Mouse (Mus musculus): ENCODE data around the gene Slc38a4. TPM values are rescaled to one million over a fixed set of nuclear protein-coding genes. Genes with fewer than 3 reads are reported as not detected.
A peak's percentile ranks its signal among the peaks of the same experiment; 100 is the strongest.

Gene Slc38a4
- polyA plus RNA-seq, 2 experiments = 24.4 to 52.7 TPM

DNA sequence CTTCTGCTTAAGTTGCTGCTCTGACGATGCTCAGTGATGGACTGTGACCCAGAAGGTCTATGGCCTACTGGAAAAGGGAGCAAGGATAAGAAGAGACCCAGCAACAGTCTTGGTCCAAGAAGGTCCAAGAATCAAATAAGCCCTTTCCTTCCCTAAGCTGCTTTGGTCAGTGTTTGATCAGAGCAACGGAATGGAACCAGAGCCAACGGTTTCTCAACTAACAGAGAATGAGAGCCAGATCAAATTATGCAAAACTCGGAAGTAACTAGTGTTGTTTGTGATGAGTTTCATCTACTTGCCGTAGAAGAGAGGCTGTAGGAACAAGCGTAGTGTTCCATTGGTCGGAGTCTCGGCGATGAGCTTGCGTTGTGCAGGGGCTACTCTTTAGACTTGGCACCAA is 43.3 kb upstream of the Slc38a4 start:
- no peaks in the 10 kb centered on the region for H3K36me3 ChIP-seq (replicated peaks; ENCODE audit: control insufficient read depth, insufficient read depth, low read depth)
- no peaks in the 10 kb centered on the region for H3K27me3 ChIP-seq (ENCODE audit: control insufficient read depth, insufficient read depth, low read length)
- H3K9ac ChIP-seq (replicated peaks) = no peak overlapping the region
- H3K9me3 ChIP-seq (ENCODE audit: control insufficient read depth, low read length) = no peaks in the 10 kb centered on the region
- H3K4me2 ChIP-seq (ENCODE audit: low read depth) = no peak overlapping the region
- TF ChIP-seq EP300 (IDR thresholded peaks at IDR 0.05; ENCODE audit: low read depth) = no peak
- no peak for TF ChIP-seq CTCF (IDR thresholded peaks at IDR 0.05; ENCODE audit: low read depth)
- no peak overlapping the region for H3K27ac ChIP-seq
- DNase-seq (ENCODE audit: low read depth in 3 of 3, low spot score in 3 of 3) (no peak), ATAC-seq (ENCODE audit: insufficient read depth) (no peak)
- no peaks in the 10 kb centered on the region; a peak in 2 of 4 replicates for H3K4me1 ChIP-seq (replicated peaks; ENCODE audit: control insufficient read depth in 2 of 2, insufficient read depth in 2 of 2, low read length in 1 of 2)
- H3K4me3 ChIP-seq (ENCODE audit: insufficient read depth in 1 of 2, low read depth in 2 of 2, low read length in 2 of 2) = no peak overlapping the region
- 77% methylated on average over 10 of the region's 10 CpGs for WGBS (ENCODE audit: insufficient replicate concordance)

DNA sequence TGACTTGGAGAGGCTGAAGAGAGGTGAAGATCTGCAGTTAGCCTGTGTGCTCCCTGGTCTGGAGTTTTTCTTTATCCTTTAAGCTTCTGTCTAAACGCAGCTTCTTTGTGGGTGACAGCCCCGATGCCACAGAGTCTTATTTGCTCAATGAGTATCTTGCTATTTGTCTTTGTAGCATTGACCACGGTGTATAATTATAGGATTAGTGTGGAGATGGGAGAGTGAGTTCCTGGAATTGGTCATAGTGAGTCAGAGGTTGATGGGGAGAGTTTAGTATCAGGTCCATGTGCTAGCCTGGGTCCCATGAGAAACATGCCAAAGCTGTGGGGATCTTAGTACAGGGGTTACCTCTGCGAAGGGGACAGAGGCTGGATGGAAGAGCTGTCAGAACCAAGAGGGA is 41.8 kb upstream of the Slc38a4 start:
- no peak overlapping the region for H3K4me2 ChIP-seq (ENCODE audit: low read depth)
- no peaks in the 10 kb centered on the region for H3K36me3 ChIP-seq (replicated peaks; ENCODE audit: control insufficient read depth, insufficient read depth, low read depth)
- no peak overlapping the region for H3K9ac ChIP-seq (replicated peaks)
- ATAC-seq (ENCODE audit: insufficient read depth) (no peak), DNase-seq (ENCODE audit: low read depth in 3 of 3, low spot score in 3 of 3) (no peak)
- H3K4me3 ChIP-seq (ENCODE audit: insufficient read depth in 1 of 2, low read depth in 2 of 2, low read length in 2 of 2) = no peak overlapping the region
- no peak overlapping the region for H3K27ac ChIP-seq
- WGBS (ENCODE audit: insufficient replicate concordance) = 57% methylated on average over 4 of the region's 4 CpGs
- no peaks in the 10 kb centered on the region for H3K27me3 ChIP-seq (ENCODE audit: control insufficient read depth, insufficient read depth, low read length)
- TF ChIP-seq CTCF (IDR thresholded peaks at IDR 0.05; ENCODE audit: low read depth) = no peak
- TF ChIP-seq EP300 (IDR thresholded peaks at IDR 0.05; ENCODE audit: low read depth) = no peak
- H3K9me3 ChIP-seq (ENCODE audit: control insufficient read depth, low read length) = no peaks in the 10 kb centered on the region
- H3K4me1 ChIP-seq (replicated peaks; ENCODE audit: control insufficient read depth in 2 of 2, insufficient read depth in 2 of 2, low read length in 1 of 2) = no peaks in the 10 kb centered on the region

DNA sequence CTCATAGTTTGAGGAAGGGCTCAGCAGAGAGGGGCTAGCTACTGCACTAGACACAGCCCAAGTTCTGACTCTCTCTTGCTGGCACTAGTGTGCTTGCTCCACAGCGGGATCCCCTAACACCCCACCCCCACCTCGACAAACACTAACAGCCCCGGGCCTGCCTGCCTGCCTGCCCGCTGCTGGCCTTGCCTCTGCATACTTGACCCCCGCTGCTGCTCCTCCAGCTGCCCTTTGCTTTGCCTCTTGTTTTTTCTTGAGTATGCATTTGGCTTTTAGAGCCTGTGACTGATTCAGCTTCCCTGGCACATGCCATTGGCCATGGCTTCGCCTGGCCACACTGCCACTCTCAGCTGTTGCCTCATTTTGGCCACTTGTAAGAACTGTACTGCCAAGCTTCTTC is 33.8 kb upstream of the Slc38a4 start:
- no peaks in the 10 kb centered on the region for H3K9me3 ChIP-seq (ENCODE audit: control insufficient read depth, low read length)
- 31% methylated on average over 6 of the region's 6 CpGs for WGBS (ENCODE audit: insufficient replicate concordance)

DNA sequence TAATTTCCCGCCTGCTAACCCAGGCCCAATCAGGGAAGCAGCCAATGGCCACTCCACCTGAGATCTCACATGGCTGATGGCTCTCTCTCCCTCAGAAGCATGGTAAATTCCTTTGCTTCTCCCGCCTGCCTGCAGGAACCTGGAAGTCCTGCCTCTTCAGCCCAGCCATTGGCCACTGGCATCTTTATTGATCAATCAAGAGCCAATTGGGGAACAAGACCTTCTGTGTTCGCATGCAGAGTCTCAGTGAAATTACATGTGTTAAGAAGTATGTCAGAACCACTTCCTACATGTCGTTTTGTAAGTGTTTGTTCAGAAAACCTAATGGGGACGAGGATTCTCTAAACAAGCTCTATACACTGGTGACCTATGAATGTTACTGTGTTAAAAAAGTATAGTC is 30.1 kb upstream of the Slc38a4 start:
- Histone ChIP-seq H3K9me3 (ENCODE audit: control insufficient read depth, low read length) (no peaks in the 10 kb centered on the region), H3K9ac (replicated peaks) (no peak overlapping the region)
- ATAC-seq (ENCODE audit: insufficient read depth) = peak; percentile 35; the same call in 1 of the 2 replicates

More for the DNA sequence above, 33.8 kb upstream of the Slc38a4 start:
- Histone ChIP-seq H3K4me3 (ENCODE audit: insufficient read depth in 1 of 2, low read depth in 2 of 2, low read length in 2 of 2) (no peak overlapping the region), H3K36me3 (replicated peaks; ENCODE audit: control insufficient read depth, insufficient read depth, low read depth) (no peaks in the 10 kb centered on the region), H3K27me3 (ENCODE audit: control insufficient read depth, insufficient read depth, low read length) (no peaks in the 10 kb centered on the region), H3K27ac (no peak overlapping the region), H3K4me2 (ENCODE audit: low read depth) (no peak overlapping the region), H3K4me1 (replicated peaks; ENCODE audit: control insufficient read depth in 2 of 2, insufficient read depth in 2 of 2, low read length in 1 of 2) (peaks cover 0 to 3% of the 10 kb centered on the region in 2 experiments; a peak in 1 of 4 replicates), H3K9ac (replicated peaks) (no peak overlapping the region)
- ATAC-seq (ENCODE audit: insufficient read depth) (no peak), DNase-seq (ENCODE audit: low read depth in 3 of 3, low spot score in 3 of 3) (no peak)
- TF ChIP-seq CTCF (IDR thresholded peaks at IDR 0.05; ENCODE audit: low read depth) (no peak), EP300 (IDR thresholded peaks at IDR 0.05; ENCODE audit: low read depth) (no peak)

DNA sequence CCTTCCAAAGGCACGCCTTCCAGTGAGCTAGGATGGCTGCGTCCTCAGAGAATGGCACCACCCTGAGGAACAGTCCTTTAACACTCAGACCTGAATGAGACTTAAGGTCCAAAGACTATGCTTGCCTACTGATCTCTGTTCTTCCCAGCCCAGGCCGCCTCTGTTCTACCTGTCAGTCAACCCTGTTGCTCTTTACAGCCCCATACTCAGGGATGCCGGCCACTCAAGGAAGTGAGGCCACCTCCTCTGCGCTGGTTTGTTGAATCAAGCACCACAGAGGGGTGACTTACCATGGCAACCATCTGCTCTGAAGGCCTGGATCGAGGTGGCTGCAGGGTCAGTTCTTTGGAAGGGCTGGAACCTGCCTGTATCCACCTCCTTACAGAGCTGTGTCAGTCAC is 21.9 kb upstream of the Slc38a4 start:
- Histone ChIP-seq H3K36me3 (replicated peaks; ENCODE audit: control insufficient read depth, insufficient read depth, low read depth) (no peaks in the 10 kb centered on the region), H3K27ac (no peak overlapping the region), H3K9ac (replicated peaks) (no peak overlapping the region), H3K4me3 (ENCODE audit: insufficient read depth in 1 of 2, low read depth in 2 of 2, low read length in 2 of 2) (no peak overlapping the region), H3K4me2 (ENCODE audit: low read depth) (no peak overlapping the region), H3K27me3 (ENCODE audit: control insufficient read depth, insufficient read depth, low read length) (no peaks in the 10 kb centered on the region), H3K9me3 (ENCODE audit: control insufficient read depth, low read length) (no peaks in the 10 kb centered on the region), H3K4me1 (replicated peaks; ENCODE audit: control insufficient read depth in 2 of 2, insufficient read depth in 2 of 2, low read length in 1 of 2) (peaks cover 0 to 9% of the 10 kb centered on the region in 2 experiments; a peak in 2 of 4 replicates)
- TF ChIP-seq EP300 (IDR thresholded peaks at IDR 0.05; ENCODE audit: low read depth) (no peak), CTCF (IDR thresholded peaks at IDR 0.05; ENCODE audit: low read depth) (no peak)
- DNase-seq (ENCODE audit: low read depth in 3 of 3, low spot score in 3 of 3) (no peak), ATAC-seq (ENCODE audit: insufficient read depth) (no peak)
- WGBS (ENCODE audit: insufficient replicate concordance) = 66% methylated on average over 6 of the region's 6 CpGs

More for the DNA sequence above, 30.1 kb upstream of the Slc38a4 start:
- WGBS (ENCODE audit: insufficient replicate concordance) = 32% methylated on average over 5 of the region's 5 CpGs
- no peak overlapping the region for H3K4me2 ChIP-seq (ENCODE audit: low read depth)
- DNase-seq (ENCODE audit: low read depth in 3 of 3, low spot score in 3 of 3) = no peak
- H3K27me3 ChIP-seq (ENCODE audit: control insufficient read depth, insufficient read depth, low read length) = no peaks in the 10 kb centered on the region
- H3K4me3 ChIP-seq (ENCODE audit: insufficient read depth in 1 of 2, low read depth in 2 of 2, low read length in 2 of 2) = no peak overlapping the region
- no peak for TF ChIP-seq CTCF (IDR thresholded peaks at IDR 0.05; ENCODE audit: low read depth)
- TF ChIP-seq EP300 (IDR thresholded peaks at IDR 0.05; ENCODE audit: low read depth) = no peak
- no peak overlapping the region for H3K27ac ChIP-seq
- peaks cover 0 to 3% of the 10 kb centered on the region in 2 experiments; a peak in 1 of 4 replicates for H3K4me1 ChIP-seq (replicated peaks; ENCODE audit: control insufficient read depth in 2 of 2, insufficient read depth in 2 of 2, low read length in 1 of 2)
- H3K36me3 ChIP-seq (replicated peaks; ENCODE audit: control insufficient read depth, insufficient read depth, low read depth) = no peaks in the 10 kb centered on the region

Data from liver, embryonic 14.5 days (tissue).